Mouse (Mus musculus): ENCODE results near the gene Adh5.

DNA sequence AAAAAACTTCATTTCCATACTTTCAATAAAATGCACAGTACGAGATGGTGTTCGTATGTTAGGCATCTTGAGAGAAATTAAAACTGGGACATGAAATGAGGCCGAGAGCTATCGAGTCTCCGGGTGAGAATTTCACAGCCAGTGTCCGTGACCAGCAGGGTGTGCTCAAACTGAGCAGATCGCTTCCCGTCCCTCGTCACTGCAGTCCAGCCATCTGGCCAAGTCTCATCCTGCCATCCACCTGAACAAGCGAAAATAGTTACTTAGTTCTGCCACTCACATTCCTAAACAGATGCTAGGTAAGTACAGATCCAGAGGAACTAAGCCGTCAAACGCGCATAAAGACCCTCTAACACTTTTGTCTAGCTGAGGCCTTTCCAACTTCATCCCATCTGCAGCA lies 17.4 kb downstream of the Adh5 start:
- TF ChIP-seq POLR2A (IDR thresholded peaks at IDR 0.05; ENCODE audit: low read depth, low read length), result no peak; the same call in 1 of the 2 replicates
- TF ChIP-seq CTCF (conservative IDR thresholded peaks at IDR 0.05 in 1 of 2, IDR thresholded peaks at IDR 0.05 in 1 of 2; ENCODE audit: low read depth in 2 of 2, low read length in 2 of 2), result peak in 1 of 2 experiments; percentile 30; a peak in 1 of 4 replicates
- TF ChIP-seq EP300 (IDR thresholded peaks at IDR 0.05; ENCODE audit: low read length), result no peak
